7 mouse cellular contexts compared by ENCODE assay signal in the genomic region with DNA sequence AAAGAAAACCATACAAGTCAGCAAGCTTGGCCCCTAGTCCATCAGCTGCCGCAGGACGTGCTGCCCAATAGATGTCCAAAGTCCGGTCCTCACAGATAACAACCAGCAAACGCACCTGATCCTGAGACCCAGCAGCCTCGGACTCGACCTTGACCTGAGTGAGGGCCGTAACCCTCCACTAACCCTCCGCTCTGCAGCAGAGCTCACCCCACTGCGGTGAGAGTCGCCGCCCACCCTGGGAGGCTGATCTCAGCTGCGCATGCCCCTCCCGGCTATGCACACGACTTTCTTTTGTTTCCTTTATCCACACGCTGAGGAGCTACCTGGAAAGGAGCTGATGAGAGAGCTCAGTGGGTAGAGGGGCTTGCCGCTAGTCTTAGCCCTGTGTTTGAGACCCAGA. TPM values are rescaled to one million over a fixed set of nuclear protein-coding genes. Genes with fewer than 3 reads are reported as not detected.
DNase-seq lines count a peak whose midpoint lies in the region; ATAC-seq and TF ChIP-seq lines count a peak whose summit lies in the region.

No protein-coding gene starts in this region.

- H3K4me3 ChIP-seq in testis, adult 2 months (ENCODE audit: control insufficient read depth, low read depth, low read length), result peak overlapping the region; percentile 1; the same call in 1 of the 2 replicates
- H3K4me3 ChIP-seq in forebrain, postnatal 0 days (ENCODE audit: low read depth, low read length), result peak overlapping the region; percentile 27
- H3K4me3 ChIP-seq in liver, embryonic 15.5 days (replicated peaks), result peak overlapping the region; percentile 32

- H3K9ac ChIP-seq in forebrain, postnatal 0 days, result peak overlapping the region; percentile 40
- peak overlapping the region; percentile 13; the same call in 1 of the 2 replicates for H3K9ac ChIP-seq in liver, embryonic 15.5 days

- peaks cover 3% of the 10 kb centered on the region; the same call in 1 of the 2 replicates for H3K4me1 ChIP-seq in testis, adult 2 months (ENCODE audit: control insufficient read depth, insufficient read depth, low read length)
- H3K4me1 ChIP-seq in forebrain, postnatal 0 days (ENCODE audit: insufficient read depth), result no peaks in the 10 kb centered on the region
- H3K4me1 ChIP-seq in liver, embryonic 15.5 days (replicated peaks), result peaks cover 47% of the 10 kb centered on the region

- H3K9me3 ChIP-seq in forebrain, postnatal 0 days (ENCODE audit: low read length), result no peaks in the 10 kb centered on the region
- no peaks in the 10 kb centered on the region for H3K9me3 ChIP-seq in liver, embryonic 15.5 days (replicated peaks)

- H3K27me3 ChIP-seq in testis, adult 2 months (ENCODE audit: control insufficient read depth, insufficient read depth, low read length), result no peaks in the 10 kb centered on the region
- H3K27me3 ChIP-seq in forebrain, postnatal 0 days (ENCODE audit: insufficient read depth, low read length), result no peaks in the 10 kb centered on the region
- no peaks in the 10 kb centered on the region for H3K27me3 ChIP-seq in liver, embryonic 15.5 days

- no peak for TF ChIP-seq CTCF in testis, adult 2 months (IDR thresholded peaks at IDR 0.05; ENCODE audit: control insufficient read depth, insufficient read depth, insufficient replicate concordance, low read depth, low read length)
- TF ChIP-seq CTCF in forebrain, postnatal 0 days (IDR thresholded peaks at IDR 0.05; ENCODE audit: low read depth), result no peak

- peak overlapping the region; percentile 51 for H3K4me2 ChIP-seq in forebrain, postnatal 0 days (ENCODE audit: low read depth)
- peak overlapping the region; percentile 67 for H3K4me2 ChIP-seq in liver, embryonic 15.5 days

- no peaks in the 10 kb centered on the region for H3K36me3 ChIP-seq in testis, adult 2 months (ENCODE audit: control insufficient read depth, insufficient read depth, low read length)
- peaks cover 21% of the 10 kb centered on the region for H3K36me3 ChIP-seq in forebrain, postnatal 0 days (ENCODE audit: insufficient read depth)
- peaks cover 33% of the 10 kb centered on the region for H3K36me3 ChIP-seq in liver, embryonic 15.5 days (replicated peaks)

- no peak overlapping the region for H3K27ac ChIP-seq in testis, adult 2 months (ENCODE audit: control insufficient read depth, insufficient read depth, low read depth, low read length)
- no peak overlapping the region for H3K27ac ChIP-seq in forebrain, postnatal 0 days (ENCODE audit: low read depth, low read length)
- peak overlapping the region; percentile 71 for H3K27ac ChIP-seq in liver, embryonic 15.5 days (replicated peaks)

- no peak for DNase-seq in testis, postnatal 10 days (ENCODE audit: low spot score)
- peak; percentile 79 for DNase-seq in forebrain, postnatal 0 days
- peak; percentile 88 for DNase-seq in yolk sac, embryonic 10.5 days (ENCODE audit: low spot score)
- DNase-seq in frontal cortex, postnatal 14 days (ENCODE audit: low spot score in 2 of 2), result no peak
- DNase-seq in right cerebral cortex, postnatal 4 days, result no peak

- TF ChIP-seq POLR2A in testis, adult 2 months (IDR thresholded peaks at IDR 0.05; ENCODE audit: control insufficient read depth, low read depth, low read length), result no peak; the same call in 1 of the 2 replicates

- 10% methylated on average over 16 of the region's 16 CpGs for whole genome bisulfite sequencing in forebrain, postnatal 0 days
- 13% methylated on average over 16 of the region's 16 CpGs for WGBS in liver, embryonic 15.5 days (ENCODE audit: insufficient replicate concordance)

- peak; percentile 91 for ATAC-seq in forebrain, postnatal 0 days
- ATAC-seq in liver, embryonic 15.5 days (ENCODE audit: insufficient read depth), result peak; percentile 35

RNA-seq across cellular contexts. Expression of gene Keap1, which starts 11.8 kb away (rescaled TPM):
- polyA plus RNA-seq in testis, adult 2 months (2012; rRNA removed), result 46.9 and 52.8 TPM in 2 replicates
- 68.9 and 72.7 TPM in 2 replicates for total RNA-seq in forebrain, postnatal 0 days (2014; rRNA removed)
- polyA plus RNA-seq in forebrain, postnatal 0 days (2015; fragmentation: Nextera tagmentation; extraction: Ambion mirVana), result 60.0 and 67.0 TPM in 2 replicates
- 27.9 and 30.5 TPM in 2 replicates for polyA plus RNA-seq in liver, embryonic 15.5 days (2015; fragmentation: Nextera tagmentation; extraction: Ambion mirVana)

RNA-seq across cellular contexts. Expression of gene S1pr5, which starts 20.9 kb away (rescaled TPM):
- polyA plus RNA-seq in testis, adult 2 months (2012; rRNA removed), result not detected in 2 replicates
- total RNA-seq in forebrain, postnatal 0 days (2014; rRNA removed), result 2.7 and 2.8 TPM in 2 replicates
- polyA plus RNA-seq in forebrain, postnatal 0 days (2015; fragmentation: Nextera tagmentation; extraction: Ambion mirVana), result 1.9 and 2.3 TPM in 2 replicates
- 0.06 and 0.07 TPM in 2 replicates for polyA plus RNA-seq in liver, embryonic 15.5 days (2015; fragmentation: Nextera tagmentation; extraction: Ambion mirVana)

RNA-seq across cellular contexts. Expression of gene Atg4d, which starts 37.8 kb away (rescaled TPM):
- polyA plus RNA-seq in testis, adult 2 months (2012; rRNA removed), result 27.5 and 31.8 TPM in 2 replicates
- 18.7 and 19.5 TPM in 2 replicates for total RNA-seq in forebrain, postnatal 0 days (2014; rRNA removed)
- 19.9 and 26.4 TPM in 2 replicates for polyA plus RNA-seq in forebrain, postnatal 0 days (2015; fragmentation: Nextera tagmentation; extraction: Ambion mirVana)
- 97.2 and 118 TPM in 2 replicates for polyA plus RNA-seq in liver, embryonic 15.5 days (2015; fragmentation: Nextera tagmentation; extraction: Ambion mirVana)

Comparison
In these comparisons a context has a peak if more than half of its experiments do, and no peak if none do; other contexts are left out.
1. DNase-seq: peak in forebrain, postnatal 0 days (single experiment) and yolk sac, embryonic 10.5 days (single experiment); none in testis, postnatal 10 days (single experiment), frontal cortex, postnatal 14 days (0 of 2) and right cerebral cortex, postnatal 4 days (single experiment).
2. Peak in every context shown above with its lines, with median percentiles within 50 percentile points of each other: H3K4me3 ChIP-seq.